Mouse (Mus musculus): ENCODE measurements around the gene Kdm5d. TPM values are rescaled to one million over a fixed set of nuclear protein-coding genes. Genes with fewer than 3 reads are reported as not detected.

Kdm5d gene
- total RNA-seq (2014; rRNA removed; ENCODE audit: low replicate concordance) (2.9 and 19.3 TPM in 2 replicates), polyA plus RNA-seq (2015; fragmentation: Nextera tagmentation; extraction: Ambion mirVana) (not detected in 2 replicates)

- Histone ChIP-seq H3K4me2 (ENCODE audit: low read depth, low read length) (peak within 1 kb of the TSS; percentile 42), H3K4me1 (ENCODE audit: control insufficient read depth, insufficient read depth) (no peaks in the 10 kb centered on the region), H3K27me3 (ENCODE audit: control insufficient read depth, insufficient read depth, low read length) (no peaks in the 10 kb centered on the region), H3K36me3 (replicated peaks; ENCODE audit: control insufficient read depth, insufficient read depth, low read length) (no peaks in the 10 kb centered on the region), H3K9ac (replicated peaks; ENCODE audit: low read depth, low read length) (peak within 1 kb of the TSS; percentile 50; the same call in 1 of the 2 replicates), H3K9me3 (replicated peaks; ENCODE audit: control insufficient read depth, low read length) (no peaks in the 10 kb centered on the region), H3K4me3 (ENCODE audit: low read depth, low read length) (peak within 1 kb of the TSS; percentile 48), H3K27ac (ENCODE audit: low read depth) (peak within 1 kb of the TSS; percentile 30; the same call in 1 of the 2 replicates)
- DNase-seq (ENCODE audit: low spot score), result peak; percentile 20
- 6% methylated on average over 25 of the region's 34 CpGs for WGBS
- no peak for ATAC-seq (ENCODE audit: insufficient read depth, low read depth)
- TF ChIP-seq EP300 (IDR thresholded peaks at IDR 0.05; ENCODE audit: low read depth) (no peak), CTCF (IDR thresholded peaks at IDR 0.05; ENCODE audit: low read depth) (no peak)
Measured at GRCm38 (mm10) chrY:897393-898227, at the start of gene Kdm5d. Gene Kdm5d (plus strand): TSS chrY:897788.

GRCm38 (mm10) chrY:872404-872803, 25.2 kb upstream of the Kdm5d start:
- TF ChIP-seq EP300 (IDR thresholded peaks at IDR 0.05; ENCODE audit: low read depth) (no peak), CTCF (IDR thresholded peaks at IDR 0.05; ENCODE audit: low read depth) (no peak)
- H3K4me2 ChIP-seq (ENCODE audit: low read depth, low read length), result no peak overlapping the region

GRCm38 (mm10) chrY:872855-873549, 24.6 kb upstream of the Kdm5d start:
- Histone ChIP-seq H3K27me3 (ENCODE audit: control insufficient read depth, insufficient read depth, low read length) (no peaks in the 10 kb centered on the region), H3K4me2 (ENCODE audit: low read depth, low read length) (no peak overlapping the region), H3K9me3 (replicated peaks; ENCODE audit: control insufficient read depth, low read length) (no peaks in the 10 kb centered on the region), H3K9ac (replicated peaks; ENCODE audit: low read depth, low read length) (no peak overlapping the region), H3K36me3 (replicated peaks; ENCODE audit: control insufficient read depth, insufficient read depth, low read length) (no peaks in the 10 kb centered on the region), H3K27ac (ENCODE audit: low read depth) (no peak overlapping the region), H3K4me1 (ENCODE audit: control insufficient read depth, insufficient read depth) (no peaks in the 10 kb centered on the region), H3K4me3 (ENCODE audit: low read depth, low read length) (no peak overlapping the region)
- 32% methylated on average over 11 of the region's 18 CpGs for WGBS
- TF ChIP-seq EP300 (IDR thresholded peaks at IDR 0.05; ENCODE audit: low read depth) (no peak), CTCF (IDR thresholded peaks at IDR 0.05; ENCODE audit: low read depth) (no peak)
- DNase-seq (ENCODE audit: low spot score) (no peak), ATAC-seq (ENCODE audit: insufficient read depth, low read depth) (no peak)

More at GRCm38 (mm10) chrY:872404-872803, 25.2 kb upstream of the Kdm5d start:
- Histone ChIP-seq H3K9ac (replicated peaks; ENCODE audit: low read depth, low read length) (no peak overlapping the region), H3K9me3 (replicated peaks; ENCODE audit: control insufficient read depth, low read length) (no peaks in the 10 kb centered on the region), H3K4me3 (ENCODE audit: low read depth, low read length) (no peak overlapping the region), H3K27ac (ENCODE audit: low read depth) (no peak overlapping the region), H3K4me1 (ENCODE audit: control insufficient read depth, insufficient read depth) (no peaks in the 10 kb centered on the region), H3K36me3 (replicated peaks; ENCODE audit: control insufficient read depth, insufficient read depth, low read length) (no peaks in the 10 kb centered on the region), H3K27me3 (ENCODE audit: control insufficient read depth, insufficient read depth, low read length) (no peaks in the 10 kb centered on the region)
- DNase-seq (ENCODE audit: low spot score) (no peak), ATAC-seq (ENCODE audit: insufficient read depth, low read depth) (no peak)

Small RNA genes lying within 50 kb of the gene (microRNA-seq; reads per million reads assigned to microRNA genes)
- gene Gm47281, result not detected

Other genes with a start within 250 kb of the Kdm5d start
- not detected in 2 replicates for gene Zfy1, start 100.4 kb upstream of the Kdm5d start, total RNA-seq (2014; rRNA removed; ENCODE audit: low replicate concordance)
- not detected in 2 replicates for gene Zfy1, start 100.4 kb upstream of the Kdm5d start, polyA plus RNA-seq (2015; fragmentation: Nextera tagmentation; extraction: Ambion mirVana)
- gene Uba1y, start 79.1 kb upstream of the Kdm5d start, total RNA-seq (2014; rRNA removed; ENCODE audit: low replicate concordance), result not detected in 2 replicates
- not detected in 2 replicates for gene Uba1y, start 79.1 kb upstream of the Kdm5d start, polyA plus RNA-seq (2015; fragmentation: Nextera tagmentation; extraction: Ambion mirVana)
- 17.1 and 24.0 TPM in 2 replicates for gene Eif2s3y, start 112.8 kb downstream of the Kdm5d start, total RNA-seq (2014; rRNA removed; ENCODE audit: low replicate concordance)
- not detected in 2 replicates for gene Eif2s3y, start 112.8 kb downstream of the Kdm5d start, polyA plus RNA-seq (2015; fragmentation: Nextera tagmentation; extraction: Ambion mirVana)